Mouse (Mus musculus) liver, embryonic 14.5 days (tissue): ENCODE measurements around the gene Irf2bp2. TPM values are rescaled to one million over a fixed set of nuclear protein-coding genes. Genes with fewer than 3 reads are reported as not detected.

Experiments
- ATAC-seq: fragments of 200-750 bp; cut with Nextera tagmentation; 2 replicates; pipeline ENCODE4 v1.8.0; 2017; ENCODE audit warnings: moderate number of reproducible peaks, mild to moderate bottlenecking, moderate library complexity; ENCODE audit not compliant: insufficient read depth
- DNase-seq, 3 experiments: peaks; one replicate each; pipeline ENCODE4 v3.0.0-alpha.2; 2012 to 2013; ENCODE audit warnings: low read depth in 3 of 3, low spot score in 3 of 3
- H3K27ac ChIP-seq: fragments of 300-500 bp; sonication (generic); 2 replicates; pipeline ENCODE4 v1.5.1; 2014; ENCODE audit warnings: moderate library complexity, mild to moderate bottlenecking, control low read depth, inconsistent platforms
- H3K27me3 ChIP-seq: fragments of 300-500 bp; sonication (generic); 2 replicates; pipeline ENCODE4 v1.6.1; 2014; ENCODE audit warnings: mild to moderate bottlenecking, low read length, moderate library complexity; ENCODE audit not compliant: control insufficient read depth, insufficient read depth
- H3K36me3 ChIP-seq: fragments of 300-500 bp; sonication (generic); replicated peaks from 2 replicates; pipeline ENCODE4 v1.6.1; 2014; ENCODE audit warnings: low read depth; ENCODE audit not compliant: control insufficient read depth, insufficient read depth
- H3K4me1 ChIP-seq, 2 experiments: fragments of 200-500 bp in 1 of 2; fragments of 300-500 bp in 1 of 2; sonication (generic) in 1 of 2; replicated peaks; 2 replicates each; pipeline ENCODE4 v1.6.1; 2012 to 2014; ENCODE audit warnings: antibody characterized with exemption in 1 of 2, inconsistent platforms in 1 of 2, low read length in 1 of 2; ENCODE audit not compliant: control insufficient read depth in 2 of 2, insufficient read depth in 2 of 2
- H3K4me2 ChIP-seq: fragments of 300-500 bp; sonication (generic); 2 replicates; pipeline ENCODE4 v1.6.1; 2014; ENCODE audit warnings: low read depth, mild to moderate bottlenecking, control low read depth, moderate library complexity
- H3K4me3 ChIP-seq, 2 experiments: fragments of 200-500 bp in 1 of 2; fragments of 300-500 bp in 1 of 2; sonication (generic) in 1 of 2; 2 replicates each; pipeline ENCODE4 v1.5.1; 2012 to 2014; ENCODE audit warnings: low read depth in 2 of 2, low read length in 2 of 2, mild to moderate bottlenecking in 2 of 2, control low read depth in 1 of 2, inconsistent platforms in 1 of 2, moderate library complexity in 1 of 2; ENCODE audit not compliant: insufficient read depth in 1 of 2
- H3K9ac ChIP-seq: fragments of 300-500 bp; sonication (generic); replicated peaks from 2 replicates; pipeline ENCODE4 v1.6.1; 2014; ENCODE audit warnings: mild to moderate bottlenecking, control low read depth, moderate library complexity
- H3K9me3 ChIP-seq: fragments of 300-500 bp; sonication (generic); 2 replicates; pipeline ENCODE4 v1.6.1; 2016; ENCODE audit warnings: low read length, mixed read lengths; ENCODE audit not compliant: control insufficient read depth
- CTCF ChIP-seq: IDR thresholded peaks from 2 replicates; pipeline ENCODE4 v1.5.1; 2016; ENCODE audit warnings: antibody characterized with exemption, low read depth, control low read depth
- EP300 ChIP-seq: IDR thresholded peaks from 2 replicates; pipeline ENCODE4 v1.6.1; 2016; ENCODE audit warnings: antibody characterized with exemption, low read depth
- WGBS: fragments of 180-500 bp; shearing (Covaris S2); extraction: QIAGEN DNeasy Blood & Tissue Kit; methylation state at CpG from one replicate; pipeline ENCODE4 v1.1.7; 2014; ENCODE audit not compliant: insufficient replicate concordance; 5-methylcytosine and 5-hydroxymethylcytosine counted together
- polyA plus RNA-seq, 2 experiments: library from polyadenylated mRNA; depleted of rRNA in 1 of 2; stranded (reverse) in 1 of 2; unstranded in 1 of 2; fragments of >200 nt; fragmentation: Nextera tagmentation in 1 of 2; extraction: Ambion mirVana in 1 of 2; gene quantifications; 2 replicates each; pipeline versions ENCODE4 v1.2.1 to v1.2.3; 2012 to 2014

Gene Irf2bp2
- polyA plus RNA-seq, 2 experiments, result 2.8 to 10.9 TPM

DNA sequence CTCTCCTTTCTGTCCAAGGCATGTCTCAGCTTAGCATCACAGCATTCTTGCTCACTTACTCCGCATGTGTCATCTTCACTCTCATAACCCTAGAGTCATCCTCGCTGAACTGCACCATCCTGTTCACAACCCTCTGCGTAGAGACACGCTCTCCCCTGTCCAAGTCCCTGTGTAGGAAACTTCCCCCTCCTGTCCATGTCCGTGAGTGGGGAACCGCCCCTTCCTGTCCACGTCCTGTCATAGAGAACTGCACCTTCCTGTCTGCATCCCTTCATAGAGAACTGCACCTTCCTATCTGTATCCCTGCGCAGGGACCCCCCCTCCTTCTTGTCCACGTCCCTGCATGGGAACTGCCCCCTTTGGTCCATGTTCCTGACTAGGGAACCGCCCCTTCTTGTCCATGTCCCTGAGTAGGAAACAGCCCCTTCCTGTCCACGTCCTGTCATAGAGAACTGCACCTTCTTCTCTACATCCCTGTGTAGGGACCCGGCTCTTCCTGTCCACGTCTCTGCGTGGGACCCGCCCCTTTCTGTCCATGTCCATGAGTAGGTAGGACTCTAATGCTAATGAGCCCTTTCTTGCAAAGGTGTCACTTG, 22.6 kb downstream of the Irf2bp2 start:
- Histone ChIP-seq H3K36me3 (no peaks in the 10 kb centered on the region), H3K27ac (no peak overlapping the region), H3K27me3 (no peaks in the 10 kb centered on the region), H3K9ac (no peak overlapping the region), H3K4me2 (no peak overlapping the region), H3K4me3 (no peak overlapping the region), H3K9me3 (no peaks in the 10 kb centered on the region), H3K4me1 (peaks cover 0 to 7% of the 10 kb centered on the region in 2 experiments; a peak in 2 of 4 replicates)
- 25% methylated on average over 15 of the region's 15 CpGs for WGBS
- TF ChIP-seq EP300, result no peak
- TF ChIP-seq CTCF, result no peak
- no peak for ATAC-seq
- no peak for DNase-seq

DNA sequence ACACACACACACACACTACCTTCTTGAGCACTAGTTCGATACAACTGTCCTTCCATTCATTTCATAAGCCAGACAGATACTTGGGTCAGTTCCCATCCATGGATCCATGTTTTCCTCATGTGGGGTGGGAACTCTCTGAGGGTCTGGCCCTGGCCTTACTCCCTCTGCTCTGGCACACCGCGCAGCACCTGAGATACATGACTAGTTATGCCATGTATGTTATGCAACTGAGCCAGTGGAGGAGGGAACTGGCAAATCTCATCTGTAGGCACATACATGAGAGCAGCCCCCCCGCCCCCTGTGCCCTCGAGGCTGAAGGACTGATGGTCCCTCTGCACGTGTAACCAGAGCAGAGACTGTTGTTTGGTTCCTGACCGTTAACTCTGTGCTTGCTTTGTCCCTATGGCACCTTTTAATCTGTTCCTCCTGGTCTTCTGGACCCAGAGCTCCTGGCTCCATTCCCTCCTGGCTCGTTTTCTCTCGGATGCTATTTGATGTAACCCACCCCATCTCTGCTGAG, 23.2 kb downstream of the Irf2bp2 start:
- no peak overlapping the region for H3K4me2 ChIP-seq
- H3K4me1 ChIP-seq, result peaks cover 0 to 7% of the 10 kb centered on the region in 2 experiments; a peak in 2 of 4 replicates
- H3K27ac ChIP-seq, result no peak overlapping the region
- TF ChIP-seq EP300 (no peak), CTCF (no peak)
- H3K36me3 ChIP-seq, result no peaks in the 10 kb centered on the region
- no peaks in the 10 kb centered on the region for H3K27me3 ChIP-seq
- WGBS, result 57% methylated on average over 9 of the region's 9 CpGs
- DNase-seq, result no peak
- no peak overlapping the region for H3K9ac ChIP-seq
- H3K9me3 ChIP-seq, result no peaks in the 10 kb centered on the region
- no peak for ATAC-seq
- no peak overlapping the region for H3K4me3 ChIP-seq

DNA sequence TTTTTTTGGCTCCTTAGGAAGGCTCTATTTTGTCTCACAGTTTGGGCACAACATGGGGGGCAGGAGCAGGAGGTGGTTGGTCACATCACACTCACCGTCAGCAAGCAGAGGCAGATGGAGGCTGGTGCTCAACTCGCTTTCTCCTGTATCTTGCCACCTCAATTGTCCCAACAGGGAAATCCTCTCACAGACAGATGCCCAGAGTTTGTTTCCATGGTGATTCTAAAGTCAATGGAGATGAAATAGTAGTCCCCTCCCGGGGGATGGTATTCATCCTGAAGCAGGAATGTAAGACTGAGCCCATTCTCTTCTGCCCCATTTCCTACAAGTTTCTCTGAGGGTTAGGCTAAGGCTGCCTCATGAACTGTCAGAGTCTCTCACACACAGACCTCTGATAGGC, 23.7 kb downstream of the Irf2bp2 start:
- 58% methylated on average over 3 of the region's 3 CpGs for WGBS
- TF ChIP-seq CTCF, result no peak
- no peak for TF ChIP-seq EP300
- no peaks in the 10 kb centered on the region for H3K9me3 ChIP-seq
- ATAC-seq (no peak), DNase-seq (no peak)
- H3K4me1 ChIP-seq, result peaks cover 0 to 7% of the 10 kb centered on the region in 2 experiments; a peak in 2 of 4 replicates
- no peak overlapping the region for H3K27ac ChIP-seq
- H3K4me3 ChIP-seq, result no peak overlapping the region
- no peaks in the 10 kb centered on the region for H3K27me3 ChIP-seq
- no peak overlapping the region for H3K4me2 ChIP-seq
- H3K9ac ChIP-seq, result no peak overlapping the region
- no peaks in the 10 kb centered on the region for H3K36me3 ChIP-seq

DNA sequence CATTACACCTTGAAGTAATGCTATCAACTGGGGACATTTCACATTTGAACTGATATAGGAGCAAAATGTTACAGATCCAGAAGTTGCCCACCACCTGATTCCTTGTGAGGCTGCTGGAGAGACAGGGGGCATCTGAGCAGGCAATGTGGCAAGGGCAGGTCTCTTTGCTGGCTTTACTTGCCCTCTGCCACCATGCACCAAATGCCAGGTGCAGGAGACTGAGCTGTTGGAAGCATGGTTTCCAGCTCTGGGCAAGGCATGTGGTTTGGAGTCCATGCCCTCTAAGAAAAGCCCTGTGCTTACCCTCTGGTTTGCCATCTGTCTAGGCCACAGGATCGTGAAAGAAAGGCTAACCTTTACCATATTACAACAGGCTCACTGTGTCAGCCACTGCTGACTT, 24.1 kb downstream of the Irf2bp2 start:
- H3K4me3 ChIP-seq, result no peak overlapping the region
- ATAC-seq (no peak), DNase-seq (no peak)
- no peaks in the 10 kb centered on the region for H3K9me3 ChIP-seq
- no peak overlapping the region for H3K9ac ChIP-seq
- TF ChIP-seq EP300 (no peak), CTCF (no peak)
- peaks cover 0 to 7% of the 10 kb centered on the region in 2 experiments; a peak in 2 of 4 replicates for H3K4me1 ChIP-seq
- H3K4me2 ChIP-seq, result no peak overlapping the region
- 42% methylated on average over 1 of the region's 1 CpGs for WGBS
- H3K27ac ChIP-seq, result no peak overlapping the region
- H3K36me3 ChIP-seq, result no peaks in the 10 kb centered on the region
- H3K27me3 ChIP-seq, result no peaks in the 10 kb centered on the region

DNA sequence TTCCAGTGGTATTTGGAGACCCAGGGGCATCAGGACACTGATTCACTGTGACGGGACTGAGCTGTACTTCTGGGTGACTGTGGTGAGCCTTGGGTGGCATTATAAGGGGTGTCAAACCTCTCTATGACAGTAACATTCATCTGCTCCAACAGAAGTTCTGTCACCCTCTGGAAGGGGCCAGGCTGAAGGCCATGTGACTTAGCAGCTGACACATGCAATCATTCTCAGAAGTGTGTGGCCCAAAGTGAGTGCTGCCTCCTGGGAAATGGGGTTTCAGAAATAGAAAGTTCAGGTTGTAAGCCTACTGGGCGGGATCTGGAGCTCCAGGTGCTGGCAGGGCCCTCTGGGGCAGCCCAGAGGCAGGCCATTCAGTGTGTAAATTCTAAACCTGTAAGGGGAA, 26.1 kb downstream of the Irf2bp2 start:
- ATAC-seq (no peak), DNase-seq (no peak)
- Histone ChIP-seq H3K4me3 (no peak overlapping the region), H3K9ac (no peak overlapping the region), H3K27me3 (no peaks in the 10 kb centered on the region), H3K27ac (no peak overlapping the region), H3K4me2 (no peak overlapping the region), H3K4me1 (peaks cover 0 to 7% of the 10 kb centered on the region in 2 experiments; a peak in 2 of 4 replicates), H3K36me3 (no peaks in the 10 kb centered on the region), H3K9me3 (no peaks in the 10 kb centered on the region)
- 49% methylated on average over 2 of the region's 2 CpGs for WGBS
- TF ChIP-seq CTCF (no peak), EP300 (no peak)
